Mouse (Mus musculus) midbrain, embryonic 14.5 days (tissue): Measurements from ENCODE around the gene Serpinb1a. TPM values are rescaled to one million over a fixed set of nuclear protein-coding genes. Genes with fewer than 3 reads are reported as not detected.

Experiments
- ATAC-seq: fragments of 200-750 bp; cut with Nextera tagmentation; 2 replicates; pipeline ENCODE4 v1.8.0; 2017; ENCODE audit warnings: moderate number of reproducible peaks, moderate library complexity; ENCODE audit not compliant: low FRiP score, low TSS enrichment
- DNase-seq: peaks from one replicate; pipeline ENCODE4 v3.0.0-alpha.2; 2015
- H3K27ac ChIP-seq: fragments of 300-500 bp; sonication (generic); replicated peaks from 2 replicates; pipeline ENCODE4 v1.5.1; 2014; ENCODE audit warnings: mild to moderate bottlenecking, low read depth, low read length, moderate library complexity
- H3K27me3 ChIP-seq: fragments of 300-500 bp; sonication (generic); 2 replicates; pipeline ENCODE4 v1.6.1; 2014; ENCODE audit warnings: low read length, control low read depth, mixed read lengths; ENCODE audit not compliant: control insufficient read depth, insufficient read depth
- H3K36me3 ChIP-seq: fragments of 300-500 bp; sonication (generic); 2 replicates; pipeline ENCODE4 v1.6.1; 2014; ENCODE audit warnings: low read length, control low read depth; ENCODE audit not compliant: control insufficient read depth, insufficient read depth
- H3K4me1 ChIP-seq: fragments of 300-500 bp; sonication (generic); 2 replicates; pipeline ENCODE4 v1.6.1; 2014; ENCODE audit warnings: mild to moderate bottlenecking, antibody characterized with exemption, low read length, control low read depth; ENCODE audit not compliant: control insufficient read depth, insufficient read depth
- H3K4me2 ChIP-seq: fragments of 300-500 bp; sonication (generic); 2 replicates; pipeline ENCODE4 v1.6.1; 2014; ENCODE audit warnings: mild to moderate bottlenecking, low read length, moderate library complexity
- H3K4me3 ChIP-seq: fragments of 300-500 bp; sonication (generic); replicated peaks from 2 replicates; pipeline ENCODE4 v1.5.1; 2014; ENCODE audit warnings: low read depth, low read length
- H3K9ac ChIP-seq: fragments of 300-500 bp; sonication (generic); replicated peaks from 2 replicates; pipeline ENCODE4 v1.6.1; 2014; ENCODE audit warnings: mild to moderate bottlenecking, low read length, moderate library complexity
- H3K9me3 ChIP-seq: fragments of 300-500 bp; sonication (generic); 2 replicates; pipeline ENCODE4 v1.6.1; 2016; ENCODE audit warnings: low read length, control low read depth, mixed read lengths; ENCODE audit not compliant: control insufficient read depth
- WGBS: fragments of 180-500 bp; shearing (Covaris S2); extraction: QIAGEN DNeasy Blood & Tissue Kit; methylation state at CpG from one replicate; pipeline ENCODE4 v1.1.7; 2014; 5-methylcytosine and 5-hydroxymethylcytosine counted together
- polyA plus RNA-seq: library from polyadenylated mRNA; unstranded; fragments of >200 nt; fragmentation: Nextera tagmentation; extraction: Ambion mirVana; gene quantifications from 2 replicates; pipeline ENCODE4 v1.2.1, GENCODE M21; 2014

Gene Serpinb1a
- polyA plus RNA-seq, 1 experiment from 2014 or later: 2.9 TPM

- DNase-seq (peak; percentile 27), ATAC-seq (no peak)
- Histone ChIP-seq H3K4me1 (peaks cover 11% of the 10 kb centered on the region), H3K9me3 (no peaks in the 10 kb centered on the region), H3K4me2 (no peak overlapping the region), H3K9ac (no peak overlapping the region), H3K4me3 (no peak overlapping the region), H3K36me3 (no peaks in the 10 kb centered on the region), H3K27me3 (no peaks in the 10 kb centered on the region), H3K27ac (no peak overlapping the region)
- 75% methylated on average over 2 of the region's 2 CpGs for WGBS
Observed at GRCm38 (mm10) chr13:32799131-32799530, 51.9 kb downstream of the Serpinb1a start.

- 96% methylated on average over 1 of the region's 1 CpGs for WGBS
- H3K4me2 ChIP-seq: no peak overlapping the region
- no peaks in the 10 kb centered on the region for H3K36me3 ChIP-seq
- no peak overlapping the region for H3K9ac ChIP-seq
- DNase-seq: no peak
- H3K27ac ChIP-seq: no peak overlapping the region
- ATAC-seq: no peak
- no peak overlapping the region for H3K4me3 ChIP-seq
- H3K27me3 ChIP-seq: no peaks in the 10 kb centered on the region
- H3K4me1 ChIP-seq: peaks cover 3% of the 10 kb centered on the region; the same call in 1 of the 2 replicates
- no peaks in the 10 kb centered on the region for H3K9me3 ChIP-seq
Observed at GRCm38 (mm10) chr13:32797085-32797484, 53.9 kb downstream of the Serpinb1a start.

- WGBS: 90% methylated on average over 5 of the region's 5 CpGs
- H3K9ac ChIP-seq: no peak overlapping the region
- no peaks in the 10 kb centered on the region for H3K27me3 ChIP-seq
- H3K36me3 ChIP-seq: no peaks in the 10 kb centered on the region
- DNase-seq (no peak), ATAC-seq (no peak)
- H3K27ac ChIP-seq: no peak overlapping the region
- no peaks in the 10 kb centered on the region for H3K9me3 ChIP-seq
- no peaks in the 10 kb centered on the region for H3K4me1 ChIP-seq
- H3K4me3 ChIP-seq: no peak overlapping the region
- H3K4me2 ChIP-seq: no peak overlapping the region
Observed at GRCm38 (mm10) chr13:32795166-32795565, 55.8 kb downstream of the Serpinb1a start.

GRCm38 (mm10) chr13:32794619-32795018, 56.4 kb downstream of the Serpinb1a start:
- DNase-seq (no peak), ATAC-seq (no peak)
- H3K4me3 ChIP-seq: no peak overlapping the region
- no peak overlapping the region for H3K27ac ChIP-seq
- no peaks in the 10 kb centered on the region for H3K27me3 ChIP-seq
- no peaks in the 10 kb centered on the region for H3K36me3 ChIP-seq
- no peaks in the 10 kb centered on the region for H3K9me3 ChIP-seq
- no peak overlapping the region for H3K4me2 ChIP-seq
- 71% methylated on average over 2 of the region's 2 CpGs for WGBS
- no peaks in the 10 kb centered on the region for H3K4me1 ChIP-seq
- H3K9ac ChIP-seq: no peak overlapping the region

Other genes starting within 250 kb of the Serpinb1a start
- 0.20 TPM in 1 of 2 replicates, not detected in the other for gene Mylk4, start 67.2 kb downstream of the Serpinb1a start, polyA plus RNA-seq
- gene Wrnip1, start 49.1 kb downstream of the Serpinb1a start, polyA plus RNA-seq: 26.5 and 28.0 TPM in 2 replicates
- gene D930007J09Rik, start 48.3 kb downstream of the Serpinb1a start, polyA plus RNA-seq: not detected in 2 replicates
- gene Serpinb1c, start 47.0 kb upstream of the Serpinb1a start, polyA plus RNA-seq: not detected in 2 replicates
- 0.81 and 0.95 TPM in 2 replicates for gene Serpinb6b, start 114.0 kb upstream of the Serpinb1a start, polyA plus RNA-seq
- 0.32 and 1.8 TPM in 2 replicates for gene Serpinb9, start 152.1 kb upstream of the Serpinb1a start, polyA plus RNA-seq
- gene Serpinb9b, start 176.2 kb upstream of the Serpinb1a start, polyA plus RNA-seq: 0.62 TPM in 1 of 2 replicates, not detected in the other
- gene Serpinb1b, start 227.4 kb upstream of the Serpinb1a start, polyA plus RNA-seq: 0.84 and 1.3 TPM in 2 replicates